Mouse (Mus musculus) intestine, postnatal 0 days (tissue): Measurements from ENCODE around the gene Rapgef4. TPM values are rescaled to one million over a fixed set of nuclear protein-coding genes. Genes with fewer than 3 reads are reported as not detected.

Experiments used
- ATAC-seq: fragments of 200-750 bp; cut with Nextera tagmentation; 2 replicates; pipeline ENCODE4 v1.8.0; 2017; ENCODE audit warnings: mild to moderate bottlenecking, moderate TSS enrichment, moderate library complexity
- H3K27ac ChIP-seq: fragments of 300-500 bp; sonication (generic); 2 replicates; pipeline ENCODE4 v1.5.1; 2014; ENCODE audit warnings: mild to moderate bottlenecking, low read depth, low read length, moderate library complexity
- H3K27me3 ChIP-seq: fragments of 300-500 bp; sonication (generic); replicated peaks from 2 replicates; pipeline ENCODE4 v1.6.1; 2014; ENCODE audit warnings: low read length, mixed read lengths; ENCODE audit not compliant: control insufficient read depth, insufficient read depth
- H3K36me3 ChIP-seq: fragments of 300-500 bp; sonication (generic); 2 replicates; pipeline ENCODE4 v1.6.1; 2014; ENCODE audit warnings: mild to moderate bottlenecking, moderate library complexity; ENCODE audit not compliant: control insufficient read depth, insufficient read depth
- H3K4me1 ChIP-seq: fragments of 300-500 bp; sonication (generic); replicated peaks from 2 replicates; pipeline ENCODE4 v1.6.1; 2014; ENCODE audit warnings: antibody characterized with exemption, low read length, mixed read lengths; ENCODE audit not compliant: control insufficient read depth, insufficient read depth
- H3K4me2 ChIP-seq: fragments of 300-500 bp; sonication (generic); replicated peaks from 2 replicates; pipeline ENCODE4 v1.6.1; 2014; ENCODE audit warnings: low read depth, mild to moderate bottlenecking, moderate library complexity
- H3K4me3 ChIP-seq: fragments of 300-500 bp; sonication (generic); 2 replicates; pipeline ENCODE4 v1.5.1; 2014; ENCODE audit warnings: low read depth, low read length
- H3K9ac ChIP-seq: fragments of 300-500 bp; sonication (generic); 2 replicates; pipeline ENCODE4 v1.6.1; 2014; ENCODE audit warnings: mild to moderate bottlenecking, low read depth, low read length
- H3K9me3 ChIP-seq: fragments of 300-500 bp; sonication (generic); 2 replicates; pipeline ENCODE4 v1.6.1; 2016; ENCODE audit warnings: mixed run types; ENCODE audit not compliant: control insufficient read depth
- CTCF ChIP-seq: sonication (generic); IDR thresholded peaks from 2 replicates; pipeline ENCODE4 v1.5.1; 2016; ENCODE audit warnings: low read depth, mild to moderate bottlenecking, control low read depth, antibody characterized with exemption, moderate library complexity
- WGBS: fragments of 180-500 bp; shearing (Covaris S2); extraction: QIAGEN DNeasy Blood & Tissue Kit; methylation state at CpG from one replicate; pipeline ENCODE4 v1.1.7; 2014; 5-methylcytosine and 5-hydroxymethylcytosine counted together
- polyA plus RNA-seq: library from polyadenylated mRNA; unstranded; fragments of >200 nt; fragmentation: Nextera tagmentation; extraction: Ambion mirVana; gene quantifications from 2 replicates; pipeline ENCODE4 v1.2.1, GENCODE M21; 2015

Rapgef4 gene
- polyA plus RNA-seq, 1 experiment from 2014 or later = 2.7 TPM

DNA sequence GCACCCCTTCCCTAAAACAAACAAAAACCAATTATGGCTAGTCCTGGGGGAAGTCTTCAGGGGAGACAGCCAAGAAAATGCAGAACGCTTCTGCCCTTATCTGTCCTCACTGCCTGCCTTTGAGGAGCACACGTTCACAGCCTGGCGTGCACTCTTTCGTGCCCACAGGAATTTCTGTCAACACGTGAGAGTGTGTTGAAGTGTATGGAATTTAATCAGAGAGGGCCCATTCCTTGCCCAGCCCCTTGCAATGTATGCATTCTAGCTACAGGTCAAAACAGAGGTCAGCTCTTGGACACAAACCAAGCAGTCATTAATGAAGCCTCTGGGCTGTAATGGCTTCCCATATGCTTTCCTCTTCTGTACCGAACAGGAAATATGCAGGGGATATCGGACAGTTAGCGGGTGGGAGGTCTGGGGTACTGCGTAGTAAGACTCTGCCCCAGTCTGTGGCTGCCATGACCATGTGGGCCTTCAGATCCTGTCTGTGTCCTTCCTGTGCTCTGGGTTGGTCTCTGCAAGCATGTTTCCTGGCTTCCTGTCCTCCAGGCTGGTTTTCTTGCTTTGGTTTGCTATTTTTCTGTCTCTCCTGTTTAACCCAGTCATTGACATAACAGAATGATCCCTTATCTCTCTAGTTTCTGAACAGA, 188.5 kb downstream of the Rapgef4 start:
- no peak overlapping the region for H3K4me3 ChIP-seq
- H3K36me3 ChIP-seq = no peaks in the 10 kb centered on the region
- no peaks in the 10 kb centered on the region for H3K9me3 ChIP-seq
- no peak for TF ChIP-seq CTCF
- no peak for ATAC-seq
- H3K4me2 ChIP-seq = no peak overlapping the region
- H3K27me3 ChIP-seq = no peaks in the 10 kb centered on the region
- no peaks in the 10 kb centered on the region for H3K4me1 ChIP-seq
- no peak overlapping the region for H3K9ac ChIP-seq
- WGBS = 48% methylated on average over 9 of the region's 9 CpGs
- no peak overlapping the region for H3K27ac ChIP-seq

- no peaks in the 10 kb centered on the region for H3K9me3 ChIP-seq
- H3K4me1 ChIP-seq = no peaks in the 10 kb centered on the region
- no peak for TF ChIP-seq CTCF
- H3K4me3 ChIP-seq = no peak overlapping the region
- H3K27ac ChIP-seq = no peak overlapping the region
- no peak overlapping the region for H3K4me2 ChIP-seq
- no peaks in the 10 kb centered on the region for H3K36me3 ChIP-seq
- no peaks in the 10 kb centered on the region for H3K27me3 ChIP-seq
- H3K9ac ChIP-seq = no peak overlapping the region
- 85% methylated on average over 8 of the region's 8 CpGs for WGBS
- ATAC-seq = no peak
These were observed 189.5 kb downstream of the Rapgef4 start for GRCm38 (mm10) chr2:72170546-72170945.

DNA sequence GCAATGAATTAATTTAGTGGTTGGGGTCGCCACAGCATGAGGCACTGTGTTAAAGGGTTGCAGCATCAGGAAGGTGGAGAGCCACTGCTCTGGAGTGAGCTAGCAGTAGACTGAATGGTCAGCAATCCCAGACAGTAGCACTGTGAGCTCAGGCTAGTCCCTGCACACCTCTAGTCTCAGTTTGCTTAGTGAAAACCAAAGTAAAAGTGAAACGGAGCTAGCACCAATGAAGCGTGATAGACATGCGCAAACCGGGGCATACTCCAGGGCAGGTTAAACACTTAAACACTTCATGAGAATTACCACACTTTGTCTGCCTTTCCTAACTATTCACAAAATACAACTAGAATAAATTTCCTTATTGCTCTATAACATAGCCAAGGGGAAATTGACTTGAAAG, 190.2 kb downstream of the Rapgef4 start:
- no peaks in the 10 kb centered on the region for H3K4me1 ChIP-seq
- no peak overlapping the region for H3K27ac ChIP-seq
- ATAC-seq = no peak
- H3K27me3 ChIP-seq = no peaks in the 10 kb centered on the region
- H3K9ac ChIP-seq = no peak overlapping the region
- TF ChIP-seq CTCF = no peak
- no peak overlapping the region for H3K4me2 ChIP-seq
- WGBS = 85% methylated on average over 5 of the region's 5 CpGs
- H3K36me3 ChIP-seq = no peaks in the 10 kb centered on the region
- H3K9me3 ChIP-seq = no peaks in the 10 kb centered on the region
- H3K4me3 ChIP-seq = no peak overlapping the region

DNA sequence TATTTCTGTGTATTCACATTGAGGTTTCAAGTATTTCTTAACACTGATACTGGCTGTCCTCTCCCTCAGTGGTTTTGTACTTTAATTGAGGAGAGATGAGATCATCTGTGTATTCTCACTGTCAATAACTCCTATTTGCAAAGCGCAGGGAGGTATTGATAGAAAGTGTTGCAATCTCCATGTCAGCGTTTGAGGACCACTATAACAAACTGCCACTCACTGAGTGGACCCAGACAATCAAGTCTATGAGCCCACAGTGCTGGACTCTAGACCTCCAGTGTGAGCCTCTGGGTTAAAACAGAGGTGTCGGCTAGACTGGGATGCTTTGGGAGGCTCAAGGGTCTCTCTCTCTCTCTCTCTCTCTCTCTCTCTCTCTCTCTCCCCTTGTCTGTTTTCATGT, 192.0 kb downstream of the Rapgef4 start:
- Histone ChIP-seq H3K4me1 (no peaks in the 10 kb centered on the region), H3K4me2 (no peak overlapping the region), H3K27me3 (no peaks in the 10 kb centered on the region), H3K9me3 (no peaks in the 10 kb centered on the region), H3K4me3 (no peak overlapping the region), H3K9ac (no peak overlapping the region), H3K36me3 (no peaks in the 10 kb centered on the region), H3K27ac (no peak overlapping the region)
- no peak for TF ChIP-seq CTCF
- 56% methylated on average over 3 of the region's 3 CpGs for WGBS
- no peak for ATAC-seq

- H3K36me3 ChIP-seq = no peaks in the 10 kb centered on the region
- 53% methylated on average over 4 of the region's 4 CpGs for WGBS
These were observed 192.8 kb downstream of the Rapgef4 start for GRCm38 (mm10) chr2:72173844-72174243.

GRCm38 (mm10) chr2:72175536-72175935, 194.5 kb downstream of the Rapgef4 start:
- no peak for ATAC-seq
- no peak overlapping the region for H3K27ac ChIP-seq
- H3K4me3 ChIP-seq = no peak overlapping the region
- H3K36me3 ChIP-seq = no peaks in the 10 kb centered on the region
- H3K9me3 ChIP-seq = no peaks in the 10 kb centered on the region
- no peak for TF ChIP-seq CTCF
- no peak overlapping the region for H3K4me2 ChIP-seq
- no peaks in the 10 kb centered on the region for H3K4me1 ChIP-seq
- H3K9ac ChIP-seq = no peak overlapping the region
- no peaks in the 10 kb centered on the region for H3K27me3 ChIP-seq
- WGBS = 74% methylated on average over 7 of the region's 7 CpGs

More at GRCm38 (mm10) chr2:72173844-72174243, 192.8 kb downstream of the Rapgef4 start:
- ATAC-seq = no peak
- Histone ChIP-seq H3K27me3 (no peaks in the 10 kb centered on the region), H3K4me1 (no peaks in the 10 kb centered on the region), H3K27ac (no peak overlapping the region), H3K9me3 (no peaks in the 10 kb centered on the region), H3K4me2 (no peak overlapping the region), H3K4me3 (no peak overlapping the region), H3K9ac (no peak overlapping the region)
- TF ChIP-seq CTCF = no peak

GRCm38 (mm10) chr2:72175971-72176370, 194.9 kb downstream of the Rapgef4 start:
- Histone ChIP-seq H3K27ac (no peak overlapping the region), H3K9me3 (no peaks in the 10 kb centered on the region), H3K4me3 (no peak overlapping the region), H3K36me3 (no peaks in the 10 kb centered on the region), H3K4me2 (no peak overlapping the region), H3K27me3 (no peaks in the 10 kb centered on the region), H3K4me1 (no peaks in the 10 kb centered on the region), H3K9ac (no peak overlapping the region)
- no peak for ATAC-seq
- TF ChIP-seq CTCF = no peak
- 40% methylated on average over 5 of the region's 5 CpGs for WGBS
